Mouse (Mus musculus) lung, postnatal 0 days (tissue): Measurements from ENCODE around the gene Plac1.

Experiments
- CTCF ChIP-seq: IDR thresholded peaks from 2 replicates; pipeline ENCODE4 v1.5.1; 2016; ENCODE audit warnings: antibody characterized with exemption, mild to moderate bottlenecking
- EP300 ChIP-seq: IDR thresholded peaks from 2 replicates; pipeline ENCODE4 v1.6.1; 2016; ENCODE audit warnings: antibody characterized with exemption, mild to moderate bottlenecking, control low read depth

- TF ChIP-seq CTCF (no peak), EP300 (no peak)
Observed at GRCm38 (mm10) chrX:53236404-53236803, 3.5 kb downstream of the Plac1 start.
